Mouse (Mus musculus) right cerebral cortex, postnatal 10 days (tissue): ENCODE measurements at regions not wholly inside any gene's neighbourhood (a gene's known extent, or its start where the extent isn't known, plus 50 kb on each side); places are given as distances from the start of the nearest gene placed in this dataset.
"Not testable (repeated sequence)": the region's sequence is repeated elsewhere in the genome, so short reads cannot be mapped to it uniquely, and the experiment has no call there.

Experiments
- DNase-seq, 2 experiments: peaks; one replicate each; pipeline ENCODE4 v3.0.0; 2021; ENCODE audit warnings: low spot score in 2 of 2

DNA sequence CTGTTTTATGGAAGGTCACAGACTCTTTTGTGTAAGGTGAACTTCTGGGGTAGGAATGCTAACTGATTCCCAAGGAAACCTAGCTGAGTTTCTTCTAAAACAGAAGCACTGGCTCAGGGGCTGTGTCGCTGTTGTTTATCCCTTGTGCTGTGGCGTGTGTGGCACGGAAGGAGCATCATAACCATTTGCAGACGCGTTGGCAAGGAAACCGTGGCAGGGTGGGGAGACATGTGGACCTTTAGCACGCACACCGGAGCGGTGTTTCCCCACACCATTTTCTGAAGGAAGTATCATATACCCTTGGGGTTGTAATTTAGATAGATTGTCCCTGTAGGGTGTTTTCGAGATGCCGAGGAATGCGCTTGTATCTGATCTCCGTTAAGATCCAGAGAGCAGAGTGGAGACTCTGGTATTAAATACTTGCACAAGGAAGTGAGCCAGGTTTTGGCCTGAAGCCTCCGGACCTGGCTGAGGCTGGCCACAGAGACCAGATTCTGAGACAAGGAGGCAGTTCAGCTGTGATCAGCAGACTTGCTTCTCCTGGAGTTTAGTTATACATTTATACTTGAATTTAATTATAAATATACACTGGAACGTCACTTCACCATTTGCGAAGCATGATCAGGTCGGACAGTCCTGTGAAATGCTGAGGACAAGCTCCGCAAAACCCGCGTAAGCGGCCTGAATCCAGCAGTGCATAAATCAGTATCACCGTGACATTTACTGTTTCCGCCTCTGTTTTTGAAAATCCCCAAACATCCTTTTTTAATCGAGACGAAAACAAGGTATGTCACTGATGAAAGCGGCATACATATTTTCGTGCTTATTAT lies 84.5 kb upstream of the Adgrl2 start:
- DNase-seq = no peak

DNA sequence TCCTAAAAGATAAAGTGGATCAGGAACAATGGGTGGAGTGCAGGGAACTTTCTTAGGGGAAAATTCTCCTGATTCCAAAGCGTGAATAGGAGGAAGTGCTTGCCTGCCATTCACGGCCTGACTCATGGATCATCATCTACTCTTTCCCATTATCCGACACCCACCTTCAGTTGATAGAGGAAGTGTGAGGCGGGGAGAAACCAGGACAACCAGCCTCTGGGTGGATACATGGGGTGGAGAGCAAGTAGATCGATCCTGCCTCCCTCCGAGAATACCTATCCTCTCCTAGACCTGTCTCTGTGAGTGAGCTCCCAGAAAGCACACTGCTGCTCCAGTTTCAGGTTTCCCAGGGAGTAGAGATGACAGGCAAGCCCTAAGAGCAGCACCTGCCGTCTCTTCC lies 79.8 kb upstream of the Adgrl2 start:
- DNase-seq = no peak

GRCm38 (mm10) chr3:149069436-149069835 lies 79.1 kb upstream of the Adgrl2 start:
- DNase-seq = no peak

GRCm38 (mm10) chr3:149068821-149069220 lies 78.5 kb upstream of the Adgrl2 start:
- no peak for DNase-seq

DNA sequence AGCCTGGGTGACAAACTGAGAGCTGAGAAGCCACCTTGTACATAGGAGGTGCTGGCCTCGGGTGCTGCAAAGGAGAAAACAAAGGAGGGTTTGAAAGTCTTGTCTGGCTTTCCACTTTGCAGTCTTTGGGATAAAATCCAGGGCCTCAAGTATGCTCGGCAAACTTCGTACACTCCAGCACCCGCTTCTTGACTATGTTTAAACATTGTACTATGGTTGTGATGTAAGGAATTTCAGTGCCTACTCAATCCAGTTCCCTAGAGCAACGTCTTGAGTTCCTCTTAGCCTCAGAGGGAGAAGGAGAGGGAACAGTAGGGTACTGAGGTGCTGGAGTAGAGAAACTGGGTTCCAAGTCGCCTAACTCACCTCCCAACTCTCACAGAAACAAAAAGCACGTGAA lies 77.4 kb upstream of the Adgrl2 start:
- no peak for DNase-seq

DNA sequence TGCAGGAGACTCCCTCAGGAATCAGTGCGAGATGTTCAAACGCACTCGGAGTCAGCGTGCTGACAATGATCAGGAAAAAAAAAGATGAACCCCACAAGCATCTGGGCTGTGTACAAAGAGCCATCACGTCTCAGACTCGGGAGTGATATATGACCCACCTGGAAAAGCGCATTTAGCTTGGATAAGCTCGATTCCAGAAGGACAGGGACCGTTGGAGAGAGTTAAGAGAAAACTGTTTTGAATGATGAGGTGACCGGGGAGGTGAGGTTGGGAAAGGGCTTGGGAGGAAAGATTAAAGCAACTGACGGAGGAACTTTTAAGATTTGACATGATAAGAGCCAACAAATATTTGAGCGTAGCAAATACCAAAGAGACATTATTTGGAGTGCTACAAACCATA lies 64.7 kb upstream of the Adgrl2 start:
- DNase-seq = no peak

DNA sequence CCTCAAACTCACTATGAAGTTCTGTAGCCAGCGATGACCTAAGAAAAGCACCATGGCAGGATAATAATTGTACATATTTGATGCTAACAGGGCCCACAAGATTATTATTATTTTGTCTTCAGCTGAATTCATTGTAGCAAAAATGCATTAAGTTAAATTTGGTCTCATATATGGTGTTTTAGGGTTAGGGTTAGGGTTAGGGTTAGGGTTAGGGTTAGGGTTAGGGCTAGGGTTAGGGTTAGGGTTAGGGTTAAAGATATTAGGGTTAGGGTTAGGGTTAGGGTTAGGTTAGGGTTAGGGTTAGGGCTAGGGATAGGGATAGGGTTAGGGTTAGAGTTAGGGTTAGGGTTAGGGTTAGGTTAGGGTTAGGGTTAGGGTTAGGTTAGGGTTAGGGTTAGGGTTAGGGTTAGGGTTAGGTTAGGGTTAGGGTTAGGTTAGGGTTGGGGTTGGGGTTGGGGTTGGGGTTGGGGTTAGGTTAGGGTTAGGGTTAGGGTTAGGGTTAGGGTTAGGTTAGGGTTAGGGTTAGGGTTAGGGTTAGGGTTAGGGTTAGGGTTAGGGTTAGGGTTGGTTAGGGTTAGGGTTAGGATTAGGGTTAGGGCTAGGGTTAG lies 62.0 kb upstream of the Adgrl2 start:
- not testable (repeated sequence) for DNase-seq

GRCm38 (mm10) chr3:149045343-149045742 lies 55.0 kb upstream of the Adgrl2 start:
- DNase-seq = no peak

DNA sequence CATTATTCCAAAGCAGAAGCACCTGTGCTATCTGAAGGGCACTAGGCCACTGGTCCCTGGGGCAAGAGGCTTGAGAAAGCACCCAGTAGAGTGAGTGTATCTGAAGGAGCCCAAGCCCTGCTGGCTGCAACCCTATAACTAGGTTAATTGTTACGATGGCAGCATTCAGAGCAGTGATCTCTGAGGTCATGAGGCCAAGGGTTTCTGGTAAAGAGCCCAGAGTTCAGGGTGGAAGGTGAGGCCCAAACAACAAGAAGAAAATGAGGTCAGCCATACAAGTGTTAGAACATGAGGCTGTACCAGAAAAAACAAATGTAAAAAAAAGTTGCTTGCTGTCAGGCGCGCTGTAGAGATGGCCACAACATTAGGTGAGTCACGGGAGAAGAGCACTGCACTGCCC lies 53.5 kb upstream of the Adgrl2 start:
- no peak for DNase-seq

DNA sequence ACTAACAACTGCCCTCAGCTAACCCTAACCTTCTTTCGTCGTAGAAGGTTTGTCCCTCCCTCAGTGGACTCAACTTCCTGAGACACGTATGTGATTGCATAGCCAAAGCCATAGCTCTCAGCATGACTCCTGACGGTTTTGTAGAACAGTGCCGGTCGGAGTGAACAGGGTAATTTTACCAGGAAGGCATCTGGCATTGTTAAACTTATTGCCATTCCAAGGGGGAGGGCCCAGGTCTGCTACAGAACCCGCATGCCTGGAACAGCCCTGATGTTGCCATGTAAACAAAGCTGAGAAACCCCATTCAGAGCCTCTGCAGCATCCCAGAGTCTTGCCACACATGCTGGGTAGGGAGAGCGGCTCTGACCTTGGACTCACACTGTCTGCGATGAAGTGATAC lies 52.2 kb upstream of the Adgrl2 start:
- DNase-seq = no peak

GRCm38 (mm10) chr3:149041188-149041587 lies 50.8 kb upstream of the Adgrl2 start:
- DNase-seq = no peak
